Mouse (Mus musculus) erythroid progenitor cell, adult 5-6 weeks (primary cell): ENCODE measurements around the gene 4930562C15Rik. TPM values are rescaled to one million over a fixed set of nuclear protein-coding genes. Genes with fewer than 3 reads are reported as not detected.
"Not testable (repeated sequence)": the region's sequence is repeated elsewhere in the genome, so short reads cannot be mapped to it uniquely, and the experiment has no call there.

Source experiments
- ATAC-seq: replicated peaks from 2 replicates; pipeline ENCODE4 v1.8.0; 2016; ENCODE audit warnings: moderate number of reproducible peaks, mild to moderate bottlenecking, moderate TSS enrichment, inconsistent platforms; ENCODE audit not compliant: poor library complexity, low FRiP score, severe bottlenecking
- total RNA-seq, 2 experiments: library from RNA; stranded (forward) in 1 of 2; stranded (reverse) in 1 of 2; fragments of 150-400 nt in 1 of 2; fragments of 186-747, 209-891 nt in 1 of 2; gene quantifications; 2 replicates each; pipeline versions ENCODE4 v1.2.3 to v1.2.4; 2015 to 2017; ENCODE audit warnings: low replicate concordance in 2 of 2

Gene 4930562C15Rik
- total RNA-seq (2015; ENCODE audit: low replicate concordance), result not detected in 2 replicates
- total RNA-seq (2017; ENCODE audit: low replicate concordance), result not detected in 2 replicates

DNA sequence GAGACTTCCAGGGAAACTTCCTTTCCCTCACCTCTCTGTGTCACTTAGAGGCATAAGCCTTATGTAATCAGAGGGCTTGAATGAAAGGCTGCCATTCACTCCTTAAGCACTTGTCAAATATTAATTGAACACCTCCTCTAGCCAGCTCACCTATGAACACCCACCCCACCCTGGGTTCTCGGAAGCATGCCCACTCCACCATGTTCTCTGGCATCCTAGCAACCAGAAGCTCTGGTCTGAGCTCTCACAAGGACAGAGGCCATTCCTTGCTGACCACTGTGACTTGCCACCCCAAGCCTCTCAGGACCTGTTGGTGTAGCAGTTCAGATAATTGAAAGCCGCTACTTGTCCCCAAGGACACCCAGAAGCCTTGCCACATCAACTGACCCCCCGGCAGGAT lies at the start of gene 4930562C15Rik:
Gene 4930562C15Rik (plus strand): TSS at position 226 of the 400 bp plus-strand sequence.
- no peak for ATAC-seq

DNA sequence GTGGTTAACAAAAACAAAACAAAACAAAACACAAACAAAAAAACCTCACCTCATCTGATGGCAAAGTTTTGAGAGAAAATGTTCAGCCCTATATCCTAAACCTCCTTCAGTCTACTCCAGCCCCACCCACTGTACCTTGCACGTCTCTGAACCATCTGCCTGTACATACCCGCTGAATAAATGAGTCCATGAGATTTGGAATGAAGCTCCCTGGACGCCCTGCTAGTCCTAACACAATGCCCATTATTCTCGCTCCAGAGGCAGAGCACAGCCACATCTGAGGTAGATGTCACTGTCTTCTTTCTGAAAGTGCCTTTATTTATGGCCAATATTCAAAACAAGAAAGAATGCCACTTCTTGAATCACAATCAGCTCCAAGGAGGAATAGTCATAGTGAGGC lies 49.5 kb upstream of the 4930562C15Rik start:
- ATAC-seq, result no peak

- no peak for ATAC-seq
These were observed 47.0 kb upstream of the 4930562C15Rik start for GRCm38 (mm10) chr16:4788176-4788575.

DNA sequence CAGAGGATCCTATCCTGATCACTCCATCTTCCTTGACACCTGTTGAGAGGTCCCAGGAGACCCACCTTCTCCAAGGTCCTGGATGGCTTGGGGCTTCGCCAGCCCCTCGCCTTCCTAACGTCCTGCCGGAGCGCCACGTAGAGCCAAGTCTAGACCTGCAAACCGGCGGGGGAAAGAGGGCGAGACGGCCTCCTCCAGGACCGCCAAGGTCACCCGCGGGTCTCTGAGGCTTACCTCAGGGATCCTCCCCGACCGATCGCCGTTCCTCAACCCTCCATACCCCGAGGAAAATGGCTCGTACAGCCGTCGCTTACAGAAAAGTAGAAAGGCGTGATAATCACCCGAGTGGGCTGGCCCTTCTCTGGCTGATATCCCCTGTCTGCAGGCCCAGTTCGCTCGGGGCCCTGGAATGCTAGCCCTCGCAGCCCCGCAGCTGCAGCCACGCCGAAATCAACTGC lies 45.9 kb upstream of the 4930562C15Rik start:
- peak; percentile 26; the same call in 1 of the 2 replicates for ATAC-seq

- peak; percentile 97 for ATAC-seq
These were observed 45.2 kb upstream of the 4930562C15Rik start, which contains the start of gene Cdip1 for GRCm38 (mm10) chr16:4789810-4790559. TSS of gene Cdip1 (minus strand) at chr16:4790292.

DNA sequence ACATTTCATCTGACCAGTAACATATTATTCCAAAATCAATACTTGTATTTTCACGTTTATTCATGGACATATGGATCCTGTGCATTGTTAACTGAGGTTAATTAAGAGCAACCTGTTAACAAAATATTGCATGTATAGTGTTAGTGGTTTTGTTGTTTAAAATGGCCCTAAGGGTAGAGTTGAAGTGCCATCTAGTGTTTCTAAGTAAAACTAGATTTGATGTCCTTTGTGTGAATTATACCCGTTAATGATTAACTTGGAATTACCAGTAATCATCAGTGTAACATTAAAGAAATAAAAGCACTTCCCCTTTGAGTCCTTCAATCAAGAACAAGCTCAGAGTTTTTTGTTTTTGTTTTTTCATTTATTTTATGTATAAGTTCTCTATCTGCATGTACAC lies 43.9 kb upstream of the 4930562C15Rik start:
- no peak for ATAC-seq

DNA sequence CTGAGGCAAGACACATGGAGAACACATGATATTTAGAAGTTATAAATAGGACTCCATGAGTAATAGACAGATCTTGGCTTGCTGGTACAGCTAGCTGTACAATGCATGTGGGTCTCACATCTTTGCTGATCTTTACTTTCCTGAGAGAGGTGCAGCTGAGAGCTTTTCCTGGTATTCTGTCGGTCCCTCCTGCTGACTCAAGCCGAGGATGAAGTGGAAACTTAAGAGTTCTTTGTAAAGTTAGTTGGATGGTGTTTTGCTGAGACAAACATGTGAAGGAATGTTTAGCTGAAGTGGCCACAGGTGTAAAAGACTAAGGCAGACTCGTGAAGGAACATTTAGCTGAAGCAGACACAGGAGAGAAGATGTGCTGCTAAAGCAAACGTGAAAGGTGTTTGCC lies 38.6 kb upstream of the 4930562C15Rik start:
- no peak for ATAC-seq

DNA sequence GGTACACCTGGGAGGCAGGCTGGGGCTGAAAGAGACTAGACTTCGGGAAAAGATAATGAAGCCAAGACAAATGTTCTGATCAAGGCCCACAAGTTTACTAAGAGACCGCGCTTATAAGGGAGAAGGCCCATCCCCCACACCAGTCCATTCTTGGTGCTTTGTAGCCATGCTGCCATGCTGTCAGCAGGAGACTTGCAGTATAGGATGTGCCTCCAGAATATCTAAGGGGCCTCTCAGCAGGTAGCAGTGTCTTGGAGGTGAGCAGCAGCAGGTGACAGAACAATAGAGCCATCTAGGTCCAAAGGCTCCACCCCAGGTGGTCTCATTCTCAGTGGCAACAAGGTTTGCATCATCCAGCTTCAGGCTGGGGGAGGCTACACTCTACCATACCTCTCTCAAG lies 16.9 kb upstream of the 4930562C15Rik start:
- ATAC-seq, result no peak

DNA sequence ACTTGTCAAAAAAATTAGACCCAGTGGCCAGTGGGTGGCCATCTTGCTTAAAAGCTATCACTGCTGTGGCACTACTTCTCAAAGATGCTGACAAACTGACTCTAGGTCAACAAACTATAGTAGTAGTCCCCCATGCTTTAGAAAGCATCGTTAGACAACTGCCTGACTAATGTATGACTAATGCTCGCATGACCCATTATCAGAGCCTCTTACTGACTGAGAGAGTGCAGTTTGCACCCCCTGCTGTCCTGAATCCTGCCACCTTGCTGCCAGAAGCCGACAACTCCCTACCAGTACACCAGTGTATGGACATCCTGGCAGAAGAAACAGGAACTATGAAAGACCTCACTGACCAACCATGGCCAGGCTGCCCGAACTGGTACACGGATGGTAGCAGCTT lies 10.8 kb upstream of the 4930562C15Rik start:
- not testable (repeated sequence) for ATAC-seq

DNA sequence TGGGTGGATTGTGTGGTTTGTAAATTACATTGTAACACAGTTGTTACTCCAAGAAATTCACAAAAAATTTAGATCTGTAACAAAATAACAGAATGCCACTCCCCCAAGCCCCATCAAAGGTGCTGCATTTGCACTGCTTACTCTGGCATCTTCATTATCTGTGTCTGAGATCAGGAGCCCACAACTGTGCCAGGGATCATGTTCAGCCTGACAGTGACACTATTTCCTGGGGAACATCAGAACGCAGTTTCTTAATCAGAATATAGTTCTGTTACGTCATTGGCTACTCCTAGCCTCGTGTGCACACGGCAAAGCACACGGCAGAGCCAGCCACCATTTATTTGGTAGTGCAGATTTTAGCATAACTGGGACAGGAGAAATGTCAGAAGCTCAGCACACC lies 7.6 kb upstream of the 4930562C15Rik start:
- no peak for ATAC-seq

- no peak for ATAC-seq
These were observed 5.8 kb upstream of the 4930562C15Rik start for GRCm38 (mm10) chr16:4829271-4829900.

DNA sequence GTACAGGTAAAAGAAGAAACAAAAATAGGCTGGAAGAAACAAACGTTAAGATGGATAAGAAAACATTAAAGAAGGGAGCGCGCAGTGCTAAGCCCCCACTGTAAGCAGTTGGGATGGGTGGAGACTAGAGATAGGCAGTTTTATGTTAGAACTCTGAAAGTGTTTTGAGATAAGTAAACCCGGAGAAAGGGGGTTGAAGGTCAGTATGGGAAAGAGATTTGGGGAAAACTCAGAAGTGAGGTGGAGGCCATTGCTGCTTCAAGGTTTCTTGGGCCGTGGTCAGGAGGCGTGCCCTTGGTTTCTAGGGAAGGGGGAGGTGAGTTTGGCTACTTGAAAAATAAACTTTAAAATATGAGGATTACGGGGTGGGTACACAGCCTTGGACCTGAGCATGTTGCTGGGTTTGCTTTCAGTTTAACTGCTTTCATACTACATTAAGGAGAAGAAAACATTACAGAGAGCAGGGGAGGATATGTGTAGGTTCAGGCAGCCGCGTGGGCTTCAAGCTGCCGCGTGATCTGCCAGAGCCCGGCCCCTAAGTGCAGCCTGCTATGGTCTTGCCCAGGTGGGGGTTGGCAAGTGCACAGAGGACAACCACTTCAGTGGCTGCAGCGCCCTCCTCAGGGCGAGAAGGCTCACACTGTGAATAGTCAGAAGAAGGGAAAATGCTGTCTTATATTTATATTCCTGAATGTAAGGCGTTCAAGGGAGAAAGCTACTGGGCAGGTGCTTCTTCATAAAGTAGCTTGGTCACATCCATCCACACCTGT lies 3.4 kb upstream of the 4930562C15Rik start:
- ATAC-seq, result no peak

- no peak for ATAC-seq
These were observed 1.4 kb upstream of the 4930562C15Rik start for GRCm38 (mm10) chr16:4833858-4834257.

DNA sequence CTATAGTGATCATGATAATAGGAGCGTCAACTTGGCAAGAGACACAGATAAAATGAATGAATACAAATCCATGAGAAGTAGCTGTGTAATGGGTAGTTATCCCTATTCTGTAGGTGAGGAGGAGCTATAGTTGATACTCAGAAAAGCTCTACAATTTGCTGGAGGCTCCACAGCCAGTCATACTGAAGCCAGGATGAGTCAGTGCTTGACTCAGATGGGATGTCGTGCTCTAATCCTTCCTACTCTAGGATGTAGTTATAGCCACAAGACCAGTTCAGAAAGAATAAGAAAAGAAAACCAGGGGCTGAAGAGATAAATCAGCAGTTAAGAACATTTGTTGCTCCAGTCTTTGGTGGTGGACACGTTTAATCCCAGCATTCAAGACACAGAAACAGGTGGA lies 2.4 kb downstream of the 4930562C15Rik start:
- no peak for ATAC-seq

GRCm38 (mm10) chr16:4839552-4839951 lies 4.3 kb downstream of the 4930562C15Rik start:
- ATAC-seq, result no peak

DNA sequence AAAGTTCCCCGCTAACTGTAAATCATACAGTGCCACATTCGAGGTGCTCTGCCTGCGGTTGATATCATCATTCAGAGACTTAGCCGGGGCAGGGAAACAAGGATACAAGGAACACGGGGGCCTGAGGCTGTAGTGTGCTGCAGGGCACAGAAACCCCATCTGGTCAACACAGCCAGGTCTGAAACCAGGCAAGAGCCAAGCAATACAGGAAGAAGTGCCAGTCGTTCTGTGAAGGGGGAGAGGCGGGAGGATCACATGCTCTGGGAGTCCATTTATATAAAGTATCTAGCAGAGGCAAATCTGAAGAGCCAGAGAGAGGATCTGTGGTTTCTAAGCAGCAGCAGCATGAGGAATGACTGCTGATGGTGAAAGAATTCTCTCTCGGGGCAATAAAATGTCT lies 5.0 kb downstream of the 4930562C15Rik start:
- ATAC-seq, result no peak

DNA sequence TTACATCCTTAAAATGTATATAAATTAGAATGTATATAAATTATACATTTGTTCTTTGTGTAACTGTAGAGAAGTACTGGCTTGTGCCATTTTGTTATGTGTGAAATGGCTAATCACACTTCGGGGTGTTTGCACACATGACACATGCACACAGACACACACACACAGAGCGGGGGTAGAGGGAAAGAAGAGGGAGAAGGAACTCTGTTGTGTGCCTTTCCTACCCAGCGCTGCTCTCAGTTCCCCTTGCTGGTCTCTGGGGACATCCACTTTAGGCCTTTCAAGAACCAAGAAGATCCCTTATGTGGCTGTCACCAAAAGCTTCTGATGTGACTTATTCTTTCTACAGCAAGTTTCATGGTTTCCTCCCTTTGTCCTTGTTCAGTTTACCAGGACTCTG lies 11.8 kb downstream of the 4930562C15Rik start:
- ATAC-seq, result no peak

- ATAC-seq, result no peak
These were observed 12.9 kb downstream of the 4930562C15Rik start for GRCm38 (mm10) chr16:4848090-4848489.

DNA sequence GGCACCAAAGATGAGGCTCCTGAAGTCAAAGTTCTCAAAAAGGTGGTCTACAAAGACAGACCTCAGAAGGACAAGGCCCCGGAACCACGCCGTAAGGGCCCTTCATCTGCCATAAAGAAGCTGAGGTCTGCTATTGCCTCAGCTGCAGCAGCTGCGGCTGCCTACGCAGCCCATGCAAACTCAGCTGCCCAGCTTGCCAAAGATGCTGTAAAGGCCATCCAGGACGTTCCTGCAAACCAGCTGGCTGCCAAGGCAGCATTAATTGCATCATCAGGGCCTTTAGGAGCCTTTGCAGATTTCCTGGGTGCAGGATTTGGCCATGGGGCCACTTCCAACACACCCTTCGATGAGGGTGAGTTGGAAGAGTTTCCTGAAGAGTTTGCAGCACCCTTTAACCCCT lies 15.1 kb downstream of the 4930562C15Rik start:
- no peak for ATAC-seq

GRCm38 (mm10) chr16:4850938-4851628 lies 15.9 kb downstream of the 4930562C15Rik start:
- no peak for ATAC-seq
